Mouse (Mus musculus): Measurements from ENCODE around the gene Esyt1. TPM values are rescaled to one million over a fixed set of nuclear protein-coding genes. Genes with fewer than 3 reads are reported as not detected.

The Esyt1 gene
- total RNA-seq, 1 experiment from 2014 or later = 22.9 TPM

DNA sequence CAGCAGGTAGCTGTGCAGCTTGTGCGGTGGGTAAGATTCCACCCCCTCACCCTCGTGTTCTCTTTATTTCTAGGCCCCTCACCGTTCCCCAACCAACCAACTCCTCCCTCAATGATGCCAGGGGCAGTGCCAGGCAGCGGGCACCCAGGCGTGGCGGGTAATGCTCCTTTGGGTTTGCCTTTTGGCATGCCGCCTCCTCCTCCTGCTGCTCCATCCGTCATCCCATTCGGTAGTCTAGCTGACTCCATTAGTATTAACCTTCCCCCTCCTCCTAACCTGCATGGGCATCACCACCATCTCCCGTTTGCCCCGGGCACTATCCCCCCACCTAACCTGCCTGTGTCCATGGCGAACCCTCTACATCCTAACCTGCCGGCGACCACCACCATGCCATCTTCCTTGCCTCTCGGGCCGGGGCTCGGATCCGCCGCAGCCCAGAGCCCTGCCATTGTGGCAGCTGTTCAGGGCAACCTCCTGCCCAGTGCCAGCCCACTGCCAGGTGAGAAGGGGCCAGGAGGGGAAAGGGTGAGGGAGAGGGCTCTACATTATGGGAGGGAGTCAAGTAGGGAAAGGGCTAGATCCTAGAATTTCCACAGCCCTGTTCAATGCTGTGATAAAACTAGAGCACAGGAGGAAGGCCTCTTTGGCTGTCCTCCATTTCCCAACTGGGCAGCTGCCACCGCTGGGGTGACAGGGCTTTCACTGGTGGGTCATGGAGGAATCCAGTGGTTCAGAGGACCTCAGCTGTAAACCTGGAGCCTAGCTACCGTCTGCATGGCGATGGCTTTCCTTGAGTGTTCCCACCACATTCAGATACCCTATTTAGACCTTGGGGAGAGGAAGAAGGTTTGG lies 37.6 kb downstream of the Esyt1 start:
- no peak for DNase-seq

DNA sequence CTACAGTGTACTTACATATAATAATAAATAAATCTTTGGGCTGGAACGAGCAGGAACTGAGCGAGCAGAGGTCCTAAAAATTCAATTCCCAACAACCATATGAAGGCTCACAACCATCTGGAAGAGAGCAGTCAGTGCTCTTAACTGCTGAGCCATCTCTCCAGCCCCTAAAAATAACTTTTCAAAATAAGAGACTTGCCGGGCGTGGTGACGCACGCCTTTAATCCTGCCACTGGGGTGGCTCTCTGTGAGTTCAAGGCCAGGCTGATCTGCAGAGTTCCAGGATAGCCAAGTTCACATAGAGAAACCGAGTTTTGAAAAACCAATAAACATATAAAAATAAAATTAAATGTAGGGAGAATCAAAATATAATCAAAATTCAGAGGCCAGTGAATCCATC lies 39.3 kb downstream of the Esyt1 start:
- DNase-seq = peak; percentile 45

DNA sequence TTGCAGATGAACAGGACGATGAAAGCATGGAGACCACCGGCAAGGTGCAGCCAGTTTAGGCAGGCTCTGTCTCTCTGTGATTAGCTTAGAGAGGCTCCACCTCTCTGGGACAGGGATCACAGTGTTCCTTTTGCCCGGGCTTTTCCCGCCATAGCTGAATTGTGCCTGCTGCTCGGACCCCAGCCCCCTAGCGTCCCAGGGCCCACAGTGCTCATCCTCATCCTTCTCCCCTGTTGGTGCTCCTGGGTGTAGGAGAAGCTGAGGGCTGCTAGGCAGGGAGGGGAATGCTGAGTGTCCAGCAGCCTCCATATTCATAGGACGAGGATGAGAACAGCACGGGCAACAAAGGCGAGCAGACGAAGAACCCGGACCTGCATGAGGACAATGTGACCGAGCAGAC lies 51.3 kb downstream of the Esyt1 start:
- DNase-seq = no peak

DNA sequence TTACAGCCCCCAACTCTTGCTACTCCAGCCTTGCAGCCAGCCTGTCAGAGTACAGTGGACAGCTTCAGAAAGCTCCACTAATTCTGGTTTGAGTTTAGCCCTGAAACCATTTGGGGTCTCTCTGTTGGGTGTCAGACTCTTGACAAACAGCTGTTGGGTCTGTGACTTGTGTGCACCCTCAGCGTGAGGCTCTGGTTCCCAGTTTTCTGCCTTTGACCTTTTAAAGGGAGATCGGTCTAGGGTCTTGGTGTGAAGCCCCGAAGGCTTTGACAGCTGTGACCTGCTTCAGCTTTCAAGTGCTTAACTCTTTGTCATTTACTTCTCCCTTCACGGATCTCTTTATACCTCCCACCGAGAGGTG lies 65.4 kb downstream of the Esyt1 start:
- DNase-seq = no peak

Small RNA genes lying within 50 kb of the gene (microRNA-seq; reads per million reads assigned to microRNA genes)
- gene Gm47275 (0 to 0.36 reads per million in 2 experiments), gene Mir6916 (0.34 to 0.36 reads per million in 2 experiments)

Other genes starting within 250 kb of the Esyt1 start
- not detected in 2 replicates for gene Il23a, start 227.1 kb downstream of the Esyt1 start, total RNA-seq (2021)
- gene Pan2, start 222.5 kb downstream of the Esyt1 start, total RNA-seq (2021) = 28.9 and 32.7 TPM in 2 replicates
- 164 and 206 TPM in 2 replicates for gene Cnpy2, start 203.4 kb downstream of the Esyt1 start, total RNA-seq (2021)
- 287 and 317 TPM in 2 replicates for gene Cs, start 188.1 kb downstream of the Esyt1 start, total RNA-seq (2021)
- gene Coq10a, start 156.9 kb downstream of the Esyt1 start, total RNA-seq (2021) = 74.4 and 80.2 TPM in 2 replicates
- 72.3 and 75.1 TPM in 2 replicates for gene Ankrd52, start 148.8 kb downstream of the Esyt1 start, total RNA-seq (2021)
- not detected in 2 replicates for gene Slc39a5, start 124.6 kb downstream of the Esyt1 start, total RNA-seq (2021)
- gene Nabp2, start 114.4 kb downstream of the Esyt1 start, total RNA-seq (2021) = 74.6 and 75.0 TPM in 2 replicates
- 35.9 and 44.4 TPM in 2 replicates for gene Rnf41, start 114.2 kb downstream of the Esyt1 start, total RNA-seq (2021)
- 107 and 125 TPM in 2 replicates for gene Smarcc2, start 66.6 kb downstream of the Esyt1 start, total RNA-seq (2021)
- gene Myl6, start 31.7 kb downstream of the Esyt1 start, total RNA-seq (2021) = 791 and 820 TPM in 2 replicates
- 5.0 and 6.9 TPM in 2 replicates for gene Myl6b, start 27.2 kb downstream of the Esyt1 start, total RNA-seq (2021)
- 9.1 and 13.6 TPM in 2 replicates for gene Zc3h10, start 21.9 kb upstream of the Esyt1 start, total RNA-seq (2021)
- gene Rpl41, start 23.4 kb upstream of the Esyt1 start, total RNA-seq (2021) = 2,617 and 2,671 TPM in 2 replicates
- 83.8 and 97.6 TPM in 2 replicates for gene Pa2g4, start 40.1 kb upstream of the Esyt1 start, total RNA-seq (2021)
- 2.8 and 3.8 TPM in 2 replicates for gene Erbb3, start 63.8 kb upstream of the Esyt1 start, total RNA-seq (2021)
- gene Rps26, start 100.9 kb upstream of the Esyt1 start, total RNA-seq (2021) = 688 and 827 TPM in 2 replicates
- 1.5 and 2.0 TPM in 2 replicates for gene Ikzf4, start 120.1 kb upstream of the Esyt1 start, total RNA-seq (2021)
- gene Suox, start 148.2 kb upstream of the Esyt1 start, total RNA-seq (2021) = 18.8 and 21.1 TPM in 2 replicates
- gene Rab5b, start 170.4 kb upstream of the Esyt1 start, total RNA-seq (2021) = 106 and 124 TPM in 2 replicates
- gene Pmel, start 178.3 kb upstream of the Esyt1 start, total RNA-seq (2021) = 1.5 and 2.2 TPM in 2 replicates
- gene Cdk2, start 179.2 kb upstream of the Esyt1 start, total RNA-seq (2021) = 27.4 and 29.0 TPM in 2 replicates
- gene Dgka, start 219.0 kb upstream of the Esyt1 start, total RNA-seq (2021) = 15.1 and 17.6 TPM in 2 replicates
- gene Pym1, start 222.0 kb upstream of the Esyt1 start, total RNA-seq (2021) = 19.5 and 25.2 TPM in 2 replicates